ENCODE assay signal across 20 mouse cellular contexts in genomic region chr1:81850462-81851144, GRCm38 (mm10).
DNase-seq lines count a peak whose midpoint lies in the region; ATAC-seq lines count a peak whose summit lies in the region.
"Had no signal": no experiment of that assay in that cellular context is flagged by ENCODE, and none has a peak within 500 bp of the region (broad histone marks: within the 10 kb centered on the region; RNA-seq: fewer than 3 reads in every experiment).

No protein-coding gene starts in this region.

- H3K27ac ChIP-seq in forebrain, embryonic 13.5 days: no peak overlapping the region
- no peak overlapping the region for H3K27ac ChIP-seq in forebrain, embryonic 12.5 days
- no peak overlapping the region for H3K27ac ChIP-seq in neural tube, embryonic 14.5 days (ENCODE audit: low read depth, low read length)
- H3K27ac ChIP-seq in neural tube, embryonic 15.5 days (replicated peaks): no peak overlapping the region
- H3K27ac ChIP-seq: embryonic facial prominence, embryonic 13.5 days; hindbrain, embryonic 15.5 days; liver, embryonic 15.5 days; macrophage; neural tube, embryonic 12.5 days had no signal

- no peak overlapping the region for H3K9ac ChIP-seq in forebrain, embryonic 13.5 days
- H3K9ac ChIP-seq in forebrain, embryonic 12.5 days: no peak overlapping the region
- no peak overlapping the region for H3K9ac ChIP-seq in neural tube, embryonic 14.5 days (replicated peaks; ENCODE audit: low read depth, low read length)
- no peak overlapping the region for H3K9ac ChIP-seq in neural tube, embryonic 15.5 days (replicated peaks)
- H3K9ac ChIP-seq: embryonic facial prominence, embryonic 13.5 days; hindbrain, embryonic 15.5 days; liver, embryonic 15.5 days; neural tube, embryonic 12.5 days had no signal

- H3K4me3 ChIP-seq in forebrain, embryonic 13.5 days: no peak overlapping the region
- H3K4me3 ChIP-seq in forebrain, embryonic 12.5 days (replicated peaks): no peak overlapping the region
- H3K4me3 ChIP-seq in neural tube, embryonic 14.5 days (ENCODE audit: low read depth, low read length): no peak overlapping the region
- H3K4me3 ChIP-seq in neural tube, embryonic 15.5 days (replicated peaks): no peak overlapping the region
- H3K4me3 ChIP-seq: embryonic facial prominence, embryonic 13.5 days; hindbrain, embryonic 15.5 days; liver, embryonic 15.5 days; neural tube, embryonic 12.5 days had no signal

- H3K27me3 ChIP-seq in forebrain, embryonic 13.5 days: no peaks in the 10 kb centered on the region
- H3K27me3 ChIP-seq in forebrain, embryonic 12.5 days: no peaks in the 10 kb centered on the region
- no peaks in the 10 kb centered on the region for H3K27me3 ChIP-seq in neural tube, embryonic 14.5 days (ENCODE audit: control insufficient read depth, insufficient read depth, low read length)
- H3K27me3 ChIP-seq in neural tube, embryonic 15.5 days (replicated peaks): no peaks in the 10 kb centered on the region
- H3K27me3 ChIP-seq: embryonic facial prominence, embryonic 13.5 days; hindbrain, embryonic 15.5 days; liver, embryonic 15.5 days; neural tube, embryonic 12.5 days had no signal

- peak; percentile 65 for ATAC-seq in forebrain, embryonic 13.5 days
- no peak for ATAC-seq in forebrain, embryonic 12.5 days (ENCODE audit: low FRiP score)
- 0 out of 2 replicates have a peak, but pooled peaks have one; percentile 17 for ATAC-seq in neural tube, embryonic 14.5 days (ENCODE audit: low read depth)
- no peak for ATAC-seq in neural tube, embryonic 15.5 days (ENCODE audit: low FRiP score)

- H3K36me3 ChIP-seq in forebrain, embryonic 13.5 days (ENCODE audit: poor library complexity, severe bottlenecking): no peaks in the 10 kb centered on the region
- H3K36me3 ChIP-seq in forebrain, embryonic 12.5 days (replicated peaks): no peaks in the 10 kb centered on the region
- no peaks in the 10 kb centered on the region for H3K36me3 ChIP-seq in neural tube, embryonic 14.5 days (ENCODE audit: control insufficient read depth, insufficient read depth, low read length)
- H3K36me3 ChIP-seq in neural tube, embryonic 15.5 days: no peaks in the 10 kb centered on the region
- H3K36me3 ChIP-seq: embryonic facial prominence, embryonic 13.5 days; hindbrain, embryonic 15.5 days; liver, embryonic 15.5 days; neural tube, embryonic 12.5 days had no signal

- H3K4me1 ChIP-seq in forebrain, embryonic 13.5 days: peaks cover 7% of the 10 kb centered on the region; the same call in 1 of the 2 replicates
- H3K4me1 ChIP-seq in forebrain, embryonic 12.5 days: peaks cover 7% of the 10 kb centered on the region
- no peaks in the 10 kb centered on the region for H3K4me1 ChIP-seq in neural tube, embryonic 14.5 days (ENCODE audit: control insufficient read depth, insufficient read depth, low read length)
- H3K4me1 ChIP-seq in neural tube, embryonic 15.5 days: no peaks in the 10 kb centered on the region
- H3K4me1 ChIP-seq: embryonic facial prominence, embryonic 13.5 days; liver, embryonic 15.5 days; neural tube, embryonic 12.5 days had no signal

- no peaks in the 10 kb centered on the region for H3K9me3 ChIP-seq in forebrain, embryonic 13.5 days (replicated peaks)
- H3K9me3 ChIP-seq in forebrain, embryonic 12.5 days: no peaks in the 10 kb centered on the region
- no peaks in the 10 kb centered on the region for H3K9me3 ChIP-seq in neural tube, embryonic 14.5 days (ENCODE audit: control insufficient read depth, low read length)
- H3K9me3 ChIP-seq in neural tube, embryonic 15.5 days (replicated peaks): no peaks in the 10 kb centered on the region
- H3K9me3 ChIP-seq: embryonic facial prominence, embryonic 13.5 days; hindbrain, embryonic 15.5 days; liver, embryonic 15.5 days; neural tube, embryonic 12.5 days had no signal

- peak; percentile 27 to 42 for DNase-seq in layer of hippocampus, postnatal 14 days (ENCODE audit: low spot score in 2 of 2)
- no peak for DNase-seq in layer of hippocampus, adult 11-12 months (ENCODE audit: low spot score)
- DNase-seq in ovary, postnatal 14 days (ENCODE audit: low spot score): no peak
- DNase-seq in gastrocnemius, postnatal 4 days (ENCODE audit: low spot score in 2 of 2): no peak
- DNase-seq: adrenal gland, postnatal 14 days; cerebellum, adult 2 months; heart, adult 18-20 months; kidney, adult 11 months; kidney, postnatal 14 days; spleen, adult 18-20 months; thymus, adult 18-20 months had no signal

- WGBS in forebrain, embryonic 13.5 days: 72% methylated on average over 6 of the region's 6 CpGs
- 79% methylated on average over 6 of the region's 6 CpGs for WGBS in forebrain, embryonic 12.5 days
- WGBS in neural tube, embryonic 14.5 days: 70% methylated on average over 6 of the region's 6 CpGs
- WGBS in neural tube, embryonic 15.5 days: 60% methylated on average over 6 of the region's 6 CpGs

- H3K4me2 ChIP-seq in forebrain, embryonic 13.5 days: no peak overlapping the region
- no peak overlapping the region for H3K4me2 ChIP-seq in forebrain, embryonic 12.5 days
- H3K4me2 ChIP-seq in neural tube, embryonic 14.5 days (ENCODE audit: low read depth, low read length): no peak overlapping the region
- no peak overlapping the region for H3K4me2 ChIP-seq in neural tube, embryonic 15.5 days
- H3K4me2 ChIP-seq: embryonic facial prominence, embryonic 13.5 days; hindbrain, embryonic 15.5 days; liver, embryonic 15.5 days; neural tube, embryonic 12.5 days had no signal

Comparison
In these comparisons a context has a peak if more than half of its experiments do, and no peak if none do; other contexts are left out.
1. ATAC-seq: peak in forebrain, embryonic 13.5 days (single experiment) and neural tube, embryonic 14.5 days (single experiment); none in forebrain, embryonic 12.5 days (single experiment) and neural tube, embryonic 15.5 days (single experiment).
2. DNase-seq: peak in layer of hippocampus, postnatal 14 days (2 of 2); none in layer of hippocampus, adult 11-12 months (single experiment), ovary, postnatal 14 days (single experiment) and gastrocnemius, postnatal 4 days (0 of 2).